Mouse (Mus musculus): Measurements from ENCODE around the gene Gsta3.

- TF ChIP-seq POLR2A (IDR thresholded peaks at IDR 0.05; ENCODE audit: borderline replicate concordance, control insufficient read depth, low read depth, low read length), result no peak
- no peak for TF ChIP-seq CTCF (IDR thresholded peaks at IDR 0.05; ENCODE audit: control insufficient read depth, insufficient read depth, low read length)
Observed at GRCm38 (mm10) chr1:21239911-21240898, at the start of gene Gsta3.

Data from bone marrow, adult 2 months (tissue).